Mouse (Mus musculus) mesoderm, embryonic 11.5 days (tissue): ENCODE results near the gene Wdr4.
A peak's percentile ranks its signal among the peaks of the same experiment; 100 is the strongest.
"Not testable (repeated sequence)": the region's sequence is repeated elsewhere in the genome, so short reads cannot be mapped to it uniquely, and the experiment has no call there.

Experiments
- DNase-seq: peaks from one replicate; pipeline ENCODE4 v3.0.0-alpha.2; 2012; ENCODE audit warnings: low read depth, low spot score

Wdr4 gene

DNA sequence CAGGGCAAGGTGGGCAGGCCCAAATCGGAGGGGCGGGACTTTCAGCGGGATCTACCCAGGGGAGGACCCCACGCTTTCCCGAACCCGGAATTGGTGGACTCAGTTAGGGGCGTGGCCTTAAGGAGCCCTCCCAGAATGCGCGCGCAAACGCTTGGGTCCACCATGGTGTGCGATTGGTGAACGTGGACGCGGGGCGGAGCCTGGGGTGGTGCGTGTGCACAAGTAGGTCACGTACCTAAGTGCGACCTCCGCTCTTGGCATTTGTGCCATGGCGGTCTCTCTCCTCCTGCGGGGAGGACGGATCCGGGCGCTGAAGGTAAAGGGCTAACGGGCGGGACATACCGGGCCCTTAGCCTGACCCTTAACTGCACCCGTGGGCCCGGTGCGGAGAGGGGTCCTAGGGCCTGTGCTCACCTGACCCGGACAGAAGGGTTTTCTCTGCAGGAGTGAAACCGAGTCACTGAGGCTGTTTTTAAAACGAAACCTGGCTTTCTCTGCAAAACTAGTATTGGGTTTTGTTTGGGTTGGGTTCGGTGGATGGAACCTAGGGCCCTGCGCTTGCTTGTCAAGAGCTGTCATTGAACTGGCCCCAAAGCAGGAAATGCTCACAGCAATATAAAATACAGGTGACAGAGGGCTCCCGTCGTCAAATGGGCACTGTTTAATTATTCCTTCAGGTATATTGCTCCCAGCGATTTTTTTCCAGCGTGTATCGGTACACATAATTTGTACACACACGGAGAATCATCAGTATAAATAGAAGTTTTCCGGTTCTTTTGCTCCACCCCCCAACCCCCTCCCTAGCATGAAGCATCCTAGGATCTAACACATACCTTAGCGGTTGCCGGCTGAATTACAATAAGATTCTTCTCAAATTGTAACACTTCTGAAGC is at the start of gene Wdr4, which contains the start of gene Ndufv3:
Wdr4 (minus strand) TSS at position 35 of the 893 bp plus-strand sequence.
Ndufv3 (plus strand) TSS at position 170 of the 893 bp plus-strand sequence.
- peak; percentile 99 for DNase-seq

DNA sequence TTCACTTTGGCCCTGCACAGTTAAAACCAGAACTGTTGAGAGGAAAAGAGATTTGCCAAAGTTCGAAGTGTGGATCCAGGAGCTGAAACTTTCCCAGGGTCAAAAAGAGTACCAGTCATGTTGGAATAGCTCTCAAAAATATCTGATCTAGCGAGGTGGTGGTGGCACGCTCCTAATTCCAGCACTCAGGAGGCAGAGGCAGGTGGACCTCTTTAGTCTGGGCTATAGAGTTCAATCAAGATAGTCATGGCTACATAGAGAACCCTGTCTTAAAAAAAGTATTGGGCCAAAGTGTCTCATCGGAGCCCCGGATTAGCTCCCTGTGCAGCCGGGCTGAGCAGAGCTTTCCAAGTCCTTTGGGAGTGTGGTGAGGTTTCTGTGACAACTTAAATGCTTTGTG is 46.5 kb upstream of the Wdr4 start:
- no peak for DNase-seq

DNA sequence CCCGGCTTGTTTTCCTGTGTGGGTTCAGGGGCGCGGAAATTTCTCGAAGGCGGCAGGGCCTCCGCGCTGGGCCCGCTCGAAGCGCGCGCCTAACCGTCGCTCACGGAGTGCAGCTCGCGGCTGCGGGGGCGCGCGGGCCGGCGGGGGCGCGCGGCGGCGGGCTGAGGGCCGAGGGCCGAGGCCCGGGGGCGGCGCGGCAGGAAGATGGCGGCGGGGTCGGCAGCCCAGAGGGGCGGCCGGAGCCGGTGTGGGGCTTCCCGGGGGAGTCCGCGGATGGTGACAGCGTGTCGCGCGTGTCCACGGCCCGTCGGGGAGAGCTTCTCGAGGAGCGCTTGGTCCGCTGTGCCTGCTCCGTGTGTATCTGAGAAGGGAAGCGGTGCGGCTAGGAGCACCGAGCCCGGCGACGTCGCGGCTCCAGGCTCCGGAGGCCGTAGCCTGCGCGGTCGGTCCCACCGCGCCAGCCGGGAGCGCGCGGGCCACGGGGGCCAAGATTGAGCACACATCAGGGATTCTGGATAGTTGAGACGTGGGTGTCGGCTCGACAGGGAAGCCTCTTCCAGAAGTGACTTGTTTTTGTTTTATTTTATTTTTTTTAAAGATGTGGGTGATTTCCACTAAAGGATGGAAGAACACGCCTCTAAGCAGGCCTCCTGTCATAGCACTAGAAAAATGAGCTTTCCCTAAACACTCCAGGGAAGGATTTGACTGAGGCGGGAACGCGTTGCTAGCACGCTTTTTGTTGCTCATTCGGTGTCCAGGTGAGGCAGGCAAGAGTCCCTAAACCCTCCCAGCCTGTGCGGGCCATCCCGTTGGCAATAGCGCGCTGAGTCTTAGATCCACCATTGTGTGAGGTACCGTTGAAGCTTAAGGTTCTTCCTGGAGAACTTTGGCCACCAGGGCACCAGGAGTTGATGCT is 45.6 kb upstream of the Wdr4 start:
- peak; percentile 78 for DNase-seq

DNA sequence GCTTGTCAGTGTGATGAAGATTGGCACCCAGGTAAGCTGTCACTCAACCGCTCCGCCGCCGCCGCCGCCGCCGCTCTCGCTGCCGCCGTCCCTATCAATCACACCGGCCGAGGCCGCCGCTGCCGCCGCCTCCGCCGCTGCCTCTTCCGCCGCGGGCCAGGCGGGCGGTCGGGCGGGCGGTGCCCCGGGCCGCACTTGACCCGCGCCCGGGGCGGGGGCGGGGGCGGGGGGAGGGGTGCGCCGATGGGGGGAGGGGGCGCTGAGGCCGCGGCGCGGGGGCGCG is 45.0 kb upstream of the Wdr4 start:
- DNase-seq: no peak

DNA sequence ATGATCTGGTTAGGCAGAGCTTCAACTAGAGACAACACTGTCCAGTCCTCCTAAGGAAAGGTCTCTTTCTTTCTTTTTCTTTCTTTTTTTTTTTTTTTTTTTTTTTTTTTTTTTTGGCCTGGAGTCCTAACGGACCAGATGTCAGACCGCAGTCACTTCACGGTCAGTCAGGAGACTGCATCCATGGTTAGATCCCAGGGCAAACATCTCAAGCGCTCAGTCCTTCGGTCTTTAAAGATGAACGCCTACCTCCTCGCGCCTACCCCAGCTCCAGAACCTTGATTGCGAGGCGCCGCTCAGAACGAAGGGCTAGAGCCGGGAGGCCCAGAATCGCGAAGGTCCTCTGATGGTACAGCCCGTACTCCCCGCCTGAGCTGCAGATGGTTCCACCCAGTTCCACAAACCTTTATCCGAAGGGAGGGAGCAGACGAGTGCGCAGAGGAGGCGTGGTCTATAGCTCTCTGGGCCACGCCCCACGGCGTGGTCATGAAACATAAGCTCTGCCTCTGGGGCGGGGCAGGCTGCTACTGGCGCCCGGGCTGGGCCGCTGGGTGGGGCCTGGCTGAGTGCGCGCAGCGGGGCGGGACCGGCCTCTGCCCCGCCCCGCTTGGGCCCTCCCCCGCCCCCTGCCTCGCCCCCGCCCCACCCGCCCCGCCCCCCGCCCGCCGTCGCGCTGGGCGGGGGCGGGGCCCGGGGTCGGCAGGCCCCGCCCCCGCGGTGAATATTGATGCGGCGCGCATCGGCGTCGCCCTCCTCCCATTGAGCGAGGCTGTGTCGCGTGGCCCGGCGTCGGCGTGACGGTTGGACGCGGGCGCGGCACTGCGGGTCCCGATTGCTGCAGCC is 44.5 kb upstream of the Wdr4 start, which contains the start of gene Pknox1:
Pknox1 (plus strand) TSS at position 720 of the 843 bp plus-strand sequence.
- DNase-seq: peak; percentile 100

DNA sequence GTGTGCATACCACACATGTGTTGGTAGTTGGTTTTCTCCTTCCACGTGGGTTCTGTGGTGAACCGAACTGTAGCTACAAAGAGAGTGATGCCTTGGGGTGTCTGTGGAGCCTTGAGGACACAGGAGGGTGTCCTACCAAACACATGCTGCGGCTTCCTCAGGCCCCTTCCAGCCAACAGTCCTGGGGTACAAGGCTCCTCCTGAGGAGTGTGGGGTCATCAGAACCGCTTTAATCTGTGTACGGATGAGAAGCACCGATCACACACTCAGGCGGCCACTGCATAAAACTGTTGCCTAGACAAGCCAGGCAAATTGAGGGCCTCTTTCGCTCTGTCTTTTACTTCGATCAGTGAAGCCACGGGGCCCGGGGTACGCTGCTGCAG is 43.8 kb upstream of the Wdr4 start:
- no peak for DNase-seq

DNA sequence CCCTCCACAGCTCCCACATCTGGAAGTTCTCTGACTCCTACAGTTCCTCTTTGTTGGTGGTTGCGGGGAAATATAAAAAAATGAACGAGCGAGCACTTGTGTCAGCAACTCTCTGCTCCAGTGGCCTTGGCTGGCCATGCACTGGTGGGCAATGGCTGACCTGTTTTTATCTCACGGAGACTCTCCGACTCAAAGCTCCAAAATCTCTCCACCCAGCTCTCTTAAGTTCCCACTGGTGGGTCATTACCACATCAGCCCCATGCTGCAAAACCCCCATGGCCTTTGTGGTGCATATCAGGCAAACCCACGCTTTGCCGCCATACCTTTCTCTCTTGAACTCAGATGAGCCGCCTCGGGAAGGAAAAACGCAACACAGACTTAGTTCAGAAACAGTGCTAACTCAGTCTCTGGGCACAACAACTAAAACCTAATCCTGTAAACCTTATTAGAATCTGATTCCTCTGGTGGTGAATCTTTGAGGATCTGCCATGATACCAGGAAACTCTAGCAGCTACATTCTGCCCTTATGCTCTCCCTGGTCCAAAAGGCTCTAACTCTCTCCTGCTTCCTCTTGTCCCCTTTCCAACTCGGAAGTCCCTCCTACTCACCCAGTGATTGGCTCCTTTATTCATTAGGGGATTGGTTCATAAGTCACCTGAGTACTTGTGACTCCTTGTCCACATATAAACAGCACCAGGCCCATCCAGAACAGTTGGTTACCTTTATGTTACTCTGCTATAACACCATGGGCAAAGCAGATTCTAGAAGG is 39.4 kb upstream of the Wdr4 start:
- no peak for DNase-seq

DNA sequence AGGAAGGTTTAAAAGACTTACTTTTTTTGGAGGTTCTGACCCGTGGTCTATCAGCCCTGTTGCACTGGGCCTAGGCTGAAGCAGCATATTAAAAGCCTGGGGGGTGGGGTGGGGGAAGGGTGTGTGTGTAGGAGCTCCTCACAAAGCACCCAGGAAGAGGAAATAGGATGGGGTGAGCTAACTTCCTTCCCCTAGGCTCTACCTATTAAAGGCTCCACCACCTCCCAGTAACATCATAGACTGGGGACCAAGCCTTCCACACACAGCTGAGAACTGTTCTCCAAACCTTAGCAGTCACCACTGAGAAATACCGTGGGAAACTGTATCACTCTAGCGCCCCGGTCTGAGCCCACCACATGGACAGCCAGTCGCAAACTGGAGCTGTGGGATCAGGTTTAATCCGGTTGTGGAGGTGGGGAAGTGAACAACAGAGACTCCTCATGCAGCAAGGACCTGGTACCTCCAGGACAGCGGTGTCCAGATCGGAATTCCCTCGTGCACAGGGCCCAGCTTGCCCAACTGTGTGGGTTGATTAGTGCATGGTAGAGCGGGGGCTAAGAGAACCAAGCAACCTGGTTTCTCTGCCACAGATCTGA is 38.3 kb upstream of the Wdr4 start:
- DNase-seq: no peak

DNA sequence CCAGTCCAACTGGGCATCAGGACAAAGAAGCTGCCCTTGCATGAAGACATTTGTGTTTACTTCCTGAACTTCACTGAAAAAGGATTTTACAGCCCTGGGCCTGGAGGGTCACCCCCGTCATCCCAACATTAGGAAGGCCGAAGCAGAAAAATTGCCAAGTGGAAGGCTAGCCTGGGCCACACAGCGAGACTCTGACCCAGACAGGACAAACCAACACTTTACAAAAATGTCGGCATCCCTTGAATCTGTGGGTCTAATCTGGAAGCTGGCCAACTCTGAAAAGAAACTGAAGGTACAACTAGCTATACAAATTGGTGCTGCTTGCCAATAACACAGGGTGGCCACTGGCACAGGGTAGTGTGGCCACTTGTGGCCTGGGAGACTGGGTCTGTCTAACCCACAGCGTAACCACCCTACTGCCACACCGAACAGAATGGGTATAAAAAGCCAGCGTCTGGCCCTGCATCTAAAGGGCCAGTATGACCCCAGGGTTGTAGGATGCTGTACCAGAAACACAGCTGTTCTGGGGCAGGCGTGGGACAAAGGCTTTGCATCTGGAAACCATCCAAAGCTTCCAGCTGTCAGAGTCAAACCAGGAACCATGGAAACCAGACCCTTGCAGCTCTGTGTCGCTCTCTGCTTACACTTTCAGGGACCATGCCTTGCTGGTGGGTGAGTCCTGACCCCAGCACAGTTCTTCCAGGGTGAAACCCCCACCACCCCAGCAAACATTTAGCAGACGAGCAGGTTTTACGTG is 37.5 kb upstream of the Wdr4 start:
- peak; percentile 81 for DNase-seq

DNA sequence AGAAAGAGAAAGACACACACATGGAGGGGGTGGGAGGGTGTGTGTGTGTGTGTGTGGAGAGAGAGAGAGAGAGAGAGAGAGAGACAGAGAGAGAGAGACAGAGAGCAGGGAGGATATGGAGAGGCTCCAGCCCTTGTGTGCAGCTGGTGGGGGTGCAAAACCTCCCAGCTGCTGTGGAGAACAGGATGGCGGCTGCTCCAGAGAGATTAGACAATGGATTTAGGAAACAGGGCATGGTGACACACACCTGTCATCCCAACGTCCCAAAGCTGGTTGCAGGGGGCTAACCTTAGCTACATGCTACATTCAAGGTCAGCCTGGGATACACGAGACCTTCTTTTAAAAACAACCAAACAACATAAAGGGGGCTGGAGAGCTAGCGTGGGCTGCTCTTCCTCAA is 36.5 kb upstream of the Wdr4 start:
- DNase-seq: no peak

DNA sequence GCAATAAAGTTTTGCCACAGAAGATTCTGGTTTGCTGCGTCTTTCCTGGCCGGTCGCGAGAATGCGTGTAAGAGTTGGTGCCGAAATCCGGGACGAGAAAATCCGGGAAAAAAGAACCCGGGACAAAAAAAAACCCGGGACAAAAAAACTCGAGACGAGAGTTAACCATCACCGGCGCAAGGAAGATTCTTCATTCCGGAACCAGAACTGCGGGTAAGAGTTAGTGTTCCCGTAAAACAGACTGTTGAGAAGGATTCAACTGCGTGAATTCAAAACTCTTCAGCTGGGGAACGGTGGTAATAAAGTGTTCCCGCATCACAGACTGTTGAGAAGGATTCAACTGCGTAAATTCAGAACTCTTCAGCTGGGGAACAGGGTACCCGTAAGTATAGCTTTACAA is 32.8 kb upstream of the Wdr4 start:
- not testable (repeated sequence) for DNase-seq

DNA sequence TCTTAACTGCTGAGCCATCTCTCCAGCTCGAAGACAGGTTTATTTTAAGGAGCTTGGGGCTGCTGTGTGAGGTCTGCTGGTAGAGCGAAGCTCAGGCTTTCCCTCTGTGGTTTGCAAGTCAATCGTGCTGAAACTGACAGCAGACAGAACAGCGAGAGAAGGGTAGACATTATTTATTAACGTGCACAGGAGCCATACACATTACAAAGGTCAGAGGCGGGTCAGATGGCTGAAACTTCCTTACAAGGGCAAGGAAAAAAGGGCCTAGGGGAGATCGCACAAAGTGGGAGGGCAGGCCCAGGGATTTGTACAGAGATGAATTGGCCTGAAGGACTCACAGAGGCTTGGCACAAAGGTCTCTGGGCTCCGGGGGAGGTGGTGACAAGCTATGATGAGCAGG is 29.6 kb upstream of the Wdr4 start:
- peak; percentile 34 for DNase-seq

DNA sequence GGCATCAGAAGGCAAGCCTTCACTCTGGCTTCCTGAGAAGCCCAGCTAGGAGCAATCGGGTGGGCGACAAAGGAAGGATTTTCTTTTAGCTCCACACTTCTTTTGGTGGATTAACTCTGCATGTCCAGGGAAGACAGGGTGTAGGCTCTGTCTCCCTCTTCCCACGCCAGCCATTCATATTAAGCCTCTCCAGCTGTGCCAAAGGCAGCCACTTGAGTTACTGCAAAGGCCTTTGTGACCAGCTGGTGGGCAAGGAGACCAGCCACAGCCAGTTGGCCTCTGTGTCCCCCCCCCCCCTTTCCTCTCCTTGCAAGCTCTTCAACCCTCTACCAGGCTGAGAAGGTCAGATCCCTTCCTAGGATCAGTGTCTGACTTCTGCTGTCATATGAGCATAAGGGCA is 28.2 kb upstream of the Wdr4 start:
- DNase-seq: no peak

DNA sequence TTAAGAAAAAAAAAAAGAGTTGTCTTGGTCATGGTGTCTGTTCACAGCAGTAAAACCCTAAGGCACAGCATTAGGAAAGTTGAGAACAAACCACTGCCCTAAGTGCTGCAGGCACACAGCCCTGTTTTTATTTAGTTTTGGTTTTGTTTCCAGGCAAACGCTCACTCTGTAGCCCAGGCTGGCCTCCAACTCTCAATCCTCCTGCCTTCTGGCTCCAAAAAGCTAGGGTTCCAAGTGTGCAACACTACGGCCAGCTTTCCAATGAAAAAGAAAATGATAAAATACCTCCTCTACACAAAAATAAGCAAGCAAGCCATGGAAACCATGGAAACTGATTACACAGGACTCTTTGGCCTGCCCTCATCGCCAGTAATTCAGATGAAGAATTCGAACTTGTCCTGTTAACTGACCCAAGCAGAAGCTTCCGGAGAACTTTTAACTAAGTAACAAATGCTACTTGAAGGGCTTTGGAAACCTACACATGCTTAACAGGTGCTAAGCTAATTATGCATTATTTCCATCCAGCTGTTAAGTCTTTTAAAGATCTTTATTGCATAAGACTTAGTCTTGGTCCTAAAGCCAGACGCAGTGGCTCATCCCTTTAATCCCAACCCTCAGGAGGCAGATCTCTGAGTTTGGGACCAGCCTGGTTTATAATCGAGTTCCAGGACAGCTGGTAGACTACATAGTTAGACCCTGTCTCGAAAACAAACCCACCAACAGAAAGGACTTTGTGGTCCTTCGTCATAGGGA is 26.8 kb upstream of the Wdr4 start:
- DNase-seq: no peak

DNA sequence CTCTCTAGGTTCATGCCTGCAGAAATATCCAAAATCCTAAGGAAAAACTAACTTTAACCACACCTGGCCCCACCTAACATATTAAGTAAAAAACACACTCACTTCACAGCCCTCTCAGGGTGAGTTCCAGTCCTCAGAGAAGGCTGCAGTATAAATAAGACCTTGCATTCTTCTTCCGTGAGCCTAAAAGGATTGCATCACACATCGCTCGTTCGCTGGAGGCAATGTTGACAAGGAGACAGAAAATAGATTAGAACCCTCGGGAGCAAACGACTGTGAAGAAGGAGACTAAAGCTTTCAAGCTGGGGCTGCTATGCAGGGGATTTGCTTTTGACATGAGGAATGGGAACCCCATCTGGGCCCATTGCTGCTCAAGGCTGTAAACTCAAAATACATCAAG is 23.8 kb upstream of the Wdr4 start:
- no peak for DNase-seq

DNA sequence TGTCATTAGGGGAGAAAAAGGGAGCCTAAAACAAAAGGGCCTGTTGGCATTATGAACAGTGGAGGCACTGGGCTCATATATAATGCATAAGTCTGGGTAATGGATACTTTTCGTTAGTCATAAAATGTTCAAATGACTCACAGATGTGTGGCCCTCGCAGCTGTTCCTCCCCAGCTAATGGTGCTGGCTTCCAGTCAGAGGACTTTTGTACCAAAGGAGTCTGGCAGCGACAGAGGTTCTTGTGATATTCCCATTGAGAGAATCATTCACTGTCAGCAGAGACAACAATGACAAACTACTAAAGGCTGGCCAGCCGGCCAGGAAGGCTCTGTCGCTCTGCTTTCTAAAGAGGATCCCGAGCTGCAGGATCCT is 21.7 kb upstream of the Wdr4 start:
- peak; percentile 63 for DNase-seq

DNA sequence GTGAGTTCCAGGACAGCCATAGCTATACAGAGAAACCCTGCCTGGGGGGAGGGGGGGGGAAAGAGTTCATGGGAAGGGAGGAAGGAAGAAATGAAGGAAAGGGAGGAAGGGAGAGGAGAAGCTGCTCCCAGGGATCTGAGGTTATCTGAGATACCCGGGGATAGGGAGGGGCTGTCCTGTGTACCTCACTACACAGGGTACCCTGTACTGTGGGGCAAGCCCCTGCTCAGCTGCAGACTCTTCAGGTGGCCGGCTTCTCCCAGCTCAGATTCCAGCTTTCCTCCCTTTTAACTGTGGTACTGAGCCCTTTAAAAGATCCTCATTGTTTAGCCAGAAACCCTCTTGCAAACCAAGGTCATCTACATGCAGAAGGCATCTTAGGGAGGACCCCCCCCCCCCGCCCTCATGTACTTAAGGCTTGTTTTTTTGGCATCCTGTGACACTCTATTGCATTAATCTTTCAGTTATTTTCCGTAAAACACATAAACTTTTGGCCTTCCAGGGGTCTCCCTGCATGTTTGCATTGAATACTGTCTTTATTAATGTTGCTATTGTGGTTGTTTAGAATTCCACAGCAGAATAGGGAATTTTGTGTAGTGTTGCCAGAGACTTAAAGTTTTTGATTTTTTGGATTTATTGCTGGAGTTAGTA is 21.2 kb upstream of the Wdr4 start:
- DNase-seq: no peak

DNA sequence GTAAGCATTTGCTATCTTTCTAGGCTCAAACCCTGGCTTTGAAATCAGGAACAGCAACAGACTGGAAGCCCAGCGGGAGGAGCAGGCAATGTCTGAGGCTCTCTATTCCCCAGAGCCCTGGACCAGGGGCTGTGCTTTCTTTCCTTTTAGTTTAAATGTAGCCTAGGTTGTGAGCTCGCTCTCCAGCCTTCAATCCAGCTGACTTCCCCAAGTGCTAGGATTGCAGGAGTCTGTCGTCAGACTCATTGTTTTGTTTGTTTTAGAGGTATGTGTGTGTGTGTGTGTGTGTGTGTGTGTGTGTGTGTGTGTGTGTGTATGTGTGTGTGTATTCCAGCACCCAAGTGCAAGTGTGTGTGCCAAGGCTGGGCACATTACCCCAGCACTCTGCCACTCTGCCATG is 20.3 kb upstream of the Wdr4 start:
- no peak for DNase-seq
